Mouse (Mus musculus): ENCODE data around the gene Spred1. TPM values are rescaled to one million over a fixed set of nuclear protein-coding genes. Genes with fewer than 3 reads are reported as not detected.

The Spred1 gene
- total RNA-seq, 2 experiments from 2014 or later = 4.2 to 7.5 TPM

DNA sequence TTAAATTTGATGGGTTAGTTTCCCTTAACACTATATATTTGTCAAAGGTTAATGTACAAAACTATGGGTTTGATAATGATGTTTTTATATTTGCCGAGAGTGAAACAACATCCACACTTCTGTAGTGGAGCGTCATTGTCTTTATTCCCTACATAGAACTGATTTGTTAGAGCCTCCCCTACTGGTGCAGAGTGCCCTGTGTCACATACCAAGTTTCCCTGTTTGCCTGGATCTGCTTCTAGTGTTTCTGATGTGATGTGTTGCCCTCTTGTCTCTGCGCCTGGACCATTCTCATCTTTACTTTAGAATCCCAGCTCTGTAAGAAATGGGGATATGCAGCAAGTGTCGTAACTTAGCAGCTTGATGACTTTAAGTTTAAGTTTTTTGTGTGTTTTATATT, 51.8 kb downstream of the Spred1 start:
- no peak for ATAC-seq (replicated peaks; ENCODE audit: low FRiP score, poor library complexity, severe bottlenecking)

DNA sequence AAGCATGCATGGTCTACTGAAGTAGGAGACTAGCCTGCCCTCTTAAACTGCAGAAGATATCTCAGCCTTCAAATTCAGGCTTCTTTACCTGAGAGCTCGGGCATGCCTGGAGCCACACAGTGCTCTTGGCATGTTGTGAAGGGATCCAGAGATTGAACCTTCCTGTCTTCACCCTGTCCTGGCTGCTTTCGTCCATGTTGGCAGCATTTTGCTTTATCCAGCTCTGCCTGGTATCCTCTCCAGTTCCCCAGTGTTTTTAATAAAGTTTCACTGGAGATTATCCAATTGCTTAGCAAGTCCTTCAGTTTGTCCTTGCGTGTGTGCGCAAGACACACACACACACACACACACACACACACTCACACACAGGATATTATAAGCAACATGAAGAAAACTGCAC, 54.9 kb downstream of the Spred1 start:
- ATAC-seq (replicated peaks; ENCODE audit: low FRiP score, poor library complexity, severe bottlenecking) = no peak

DNA sequence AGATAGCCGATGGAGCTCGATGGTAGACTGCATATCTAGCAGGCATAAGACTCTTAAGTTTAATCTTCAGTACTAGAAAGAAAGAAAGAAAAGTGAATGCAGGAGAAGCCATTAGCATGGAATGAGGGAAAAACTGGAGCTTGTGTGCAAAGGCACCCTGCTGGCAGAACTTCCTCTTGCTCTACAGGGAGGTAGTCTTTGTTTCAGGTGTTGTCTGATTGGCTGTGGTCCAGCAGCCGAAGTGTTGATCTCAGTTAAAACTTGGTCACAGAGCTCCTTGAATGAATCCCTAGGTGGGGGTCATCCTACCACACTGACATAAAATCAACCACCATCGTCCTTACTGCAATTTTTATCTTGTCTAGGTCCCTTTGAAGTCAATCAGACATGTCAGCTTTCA, 55.8 kb downstream of the Spred1 start:
- no peak for ATAC-seq (replicated peaks; ENCODE audit: low FRiP score, poor library complexity, severe bottlenecking)

DNA sequence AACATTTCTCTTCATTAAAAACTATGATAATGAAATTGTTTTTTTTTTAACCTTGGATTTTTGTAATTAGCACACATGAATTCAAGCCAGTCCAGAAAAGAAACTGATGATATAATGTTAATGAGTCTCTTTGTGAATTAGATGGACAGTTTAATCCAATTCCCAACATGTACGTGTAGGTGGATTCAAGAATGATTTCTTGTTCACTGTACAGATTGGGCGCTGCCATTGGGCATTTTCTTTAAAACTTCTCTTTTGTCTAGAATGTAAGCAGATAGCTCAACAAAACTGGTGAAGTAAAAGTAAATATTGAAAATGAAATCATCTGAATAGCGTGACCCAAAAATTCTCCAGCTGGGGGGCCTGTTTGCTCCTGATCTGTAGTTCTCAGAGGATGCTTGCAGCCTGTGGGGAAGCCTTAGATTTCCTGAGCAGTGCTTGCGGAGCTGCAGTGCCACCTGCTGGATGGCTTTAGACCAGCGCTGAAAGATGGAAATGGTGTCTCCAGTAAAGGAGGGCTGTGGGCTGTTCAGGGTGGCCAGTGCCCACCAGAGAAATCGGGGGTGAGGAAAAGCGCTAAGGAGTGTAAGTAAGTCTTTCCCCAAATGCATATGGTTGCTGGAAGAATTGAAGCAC, 59.2 kb downstream of the Spred1 start:
- ATAC-seq (replicated peaks; ENCODE audit: low FRiP score, poor library complexity, severe bottlenecking) = 0 out of 2 replicates have a peak, but pooled peaks have one; percentile 54

- ATAC-seq (replicated peaks; ENCODE audit: low FRiP score, poor library complexity, severe bottlenecking) = no peak
Observed at GRCm38 (mm10) chr2:117185587-117185986, 64.4 kb downstream of the Spred1 start.

DNA sequence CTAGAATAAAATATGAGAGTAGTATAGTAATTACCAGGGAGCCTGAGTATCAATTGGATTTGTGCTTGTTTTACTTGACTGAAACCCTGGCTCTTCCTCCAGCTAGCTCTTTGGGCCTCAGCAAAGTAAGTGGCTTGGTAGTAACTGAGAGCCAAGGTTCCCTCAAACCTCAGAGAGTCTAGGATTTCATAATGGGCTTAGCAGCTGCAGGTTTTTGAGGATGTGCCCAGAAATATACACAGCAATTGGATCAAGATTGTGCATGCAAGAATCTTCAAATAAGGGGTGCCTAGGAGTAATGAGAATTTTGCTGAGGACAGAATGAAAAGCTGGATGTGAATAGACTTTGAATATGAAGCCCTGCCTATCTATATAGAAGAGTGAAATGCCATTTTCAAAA, 69.7 kb downstream of the Spred1 start:
- ATAC-seq (replicated peaks; ENCODE audit: low FRiP score, poor library complexity, severe bottlenecking) = no peak

- ATAC-seq (replicated peaks; ENCODE audit: low FRiP score, poor library complexity, severe bottlenecking) = no peak
Observed at GRCm38 (mm10) chr2:117194309-117194708, 73.1 kb downstream of the Spred1 start.

GRCm38 (mm10) chr2:117195151-117195550, 74.0 kb downstream of the Spred1 start:
- ATAC-seq (replicated peaks; ENCODE audit: low FRiP score, poor library complexity, severe bottlenecking) = no peak

GRCm38 (mm10) chr2:117195578-117195977, 74.4 kb downstream of the Spred1 start:
- ATAC-seq (replicated peaks; ENCODE audit: low FRiP score, poor library complexity, severe bottlenecking) = no peak

- ATAC-seq (replicated peaks; ENCODE audit: low FRiP score, poor library complexity, severe bottlenecking) = no peak
Observed at GRCm38 (mm10) chr2:117200869-117201338, 79.7 kb downstream of the Spred1 start.

DNA sequence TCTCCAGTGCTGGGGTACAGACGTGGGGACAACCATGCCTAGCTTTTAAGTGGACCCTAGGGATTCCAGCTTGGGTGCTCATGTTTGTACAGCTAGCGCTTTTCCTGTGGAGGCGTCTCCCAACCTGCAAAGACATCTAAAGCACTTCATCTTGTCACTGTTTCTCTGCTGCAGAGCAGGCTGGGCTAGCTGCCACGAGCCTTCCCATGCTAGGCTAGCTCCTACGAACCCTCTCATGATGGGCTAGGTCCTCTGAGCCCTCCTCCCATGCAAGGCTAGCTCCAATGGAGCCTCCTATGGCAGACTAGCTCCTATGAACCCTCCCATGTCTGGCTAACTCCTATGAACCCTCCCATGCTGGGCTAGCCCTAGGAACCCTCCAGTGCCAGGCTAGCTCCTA, 82.2 kb downstream of the Spred1 start:
- ATAC-seq (replicated peaks; ENCODE audit: low FRiP score, poor library complexity, severe bottlenecking) = no peak

- ATAC-seq (replicated peaks; ENCODE audit: low FRiP score, poor library complexity, severe bottlenecking) = no peak
Observed at GRCm38 (mm10) chr2:117204534-117204933, 83.4 kb downstream of the Spred1 start.

- no peak for ATAC-seq (replicated peaks; ENCODE audit: low FRiP score, poor library complexity, severe bottlenecking)
Observed at GRCm38 (mm10) chr2:117205066-117205465, 83.9 kb downstream of the Spred1 start.

- no peak for ATAC-seq (replicated peaks; ENCODE audit: low FRiP score, poor library complexity, severe bottlenecking)
Observed at GRCm38 (mm10) chr2:117210416-117211085, 89.4 kb downstream of the Spred1 start.

DNA sequence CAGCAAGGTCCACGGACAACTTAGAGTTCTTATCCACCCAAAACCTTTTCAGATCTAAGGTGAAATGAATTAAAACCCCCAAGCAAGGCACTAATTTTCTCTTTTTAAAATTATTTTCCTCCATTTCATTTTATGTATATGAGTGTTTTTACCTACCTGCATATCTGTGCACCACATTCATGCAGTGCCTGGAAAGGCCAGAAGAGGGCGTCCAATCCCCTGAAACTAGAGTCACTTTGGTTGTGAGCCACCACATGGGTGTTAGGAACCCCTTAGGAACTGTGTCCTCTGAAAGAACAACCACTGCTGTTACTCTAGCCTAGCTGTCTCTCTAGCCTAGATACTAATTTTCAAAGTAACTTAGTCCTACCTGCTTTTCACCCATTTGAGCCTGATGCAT, 95.0 kb downstream of the Spred1 start:
- no peak for ATAC-seq (replicated peaks; ENCODE audit: low FRiP score, poor library complexity, severe bottlenecking)

GRCm38 (mm10) chr2:117217695-117218216, 96.6 kb downstream of the Spred1 start:
- ATAC-seq (replicated peaks; ENCODE audit: low FRiP score, poor library complexity, severe bottlenecking) = no peak

GRCm38 (mm10) chr2:117219536-117219935, 98.4 kb downstream of the Spred1 start:
- no peak for ATAC-seq (replicated peaks; ENCODE audit: low FRiP score, poor library complexity, severe bottlenecking)

- no peak for ATAC-seq (replicated peaks; ENCODE audit: low FRiP score, poor library complexity, severe bottlenecking)
Observed at GRCm38 (mm10) chr2:117222651-117223050, 101.5 kb downstream of the Spred1 start.

DNA sequence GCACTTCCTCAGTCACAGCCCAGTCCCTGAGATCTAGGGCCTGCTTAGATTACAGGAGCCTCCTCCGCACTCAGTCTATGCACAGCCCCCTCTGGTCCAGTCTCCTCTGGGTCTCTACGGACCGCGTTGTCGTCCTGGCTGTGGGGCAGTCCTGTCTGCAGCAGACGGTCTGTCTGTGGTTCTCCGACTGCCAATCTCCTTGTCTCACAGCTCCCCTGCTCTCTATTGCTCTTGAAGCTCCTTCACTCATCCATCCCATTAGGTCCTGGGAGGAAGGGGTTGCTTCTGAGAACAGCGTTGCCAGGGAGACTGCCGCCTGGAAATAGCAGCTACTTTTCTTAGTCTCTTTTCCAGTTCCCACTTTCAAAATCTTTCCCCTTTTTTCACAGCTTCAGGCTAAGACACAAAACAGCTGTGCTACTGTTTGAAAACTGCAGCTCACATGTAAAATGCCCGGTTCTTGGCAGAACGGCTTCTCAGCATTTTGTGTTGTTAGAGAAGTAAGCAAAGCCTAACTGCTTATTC, 107.5 kb downstream of the Spred1 start:
- no peak for ATAC-seq (replicated peaks; ENCODE audit: low FRiP score, poor library complexity, severe bottlenecking)

GRCm38 (mm10) chr2:117230261-117230660, 109.1 kb downstream of the Spred1 start:
- no peak for ATAC-seq (replicated peaks; ENCODE audit: low FRiP score, poor library complexity, severe bottlenecking)

- 0 out of 2 replicates have a peak, but pooled peaks have one; percentile 39 for ATAC-seq (replicated peaks; ENCODE audit: low FRiP score, poor library complexity, severe bottlenecking)
Observed at GRCm38 (mm10) chr2:117231257-117231656, 110.1 kb downstream of the Spred1 start.

All from erythroid progenitor cell, adult 5-6 weeks (primary cell).